Mouse (Mus musculus) CH12.LX (cell line): Measurements from ENCODE around the gene Abca1. TPM values are rescaled to one million over a fixed set of nuclear protein-coding genes. Genes with fewer than 3 reads are reported as not detected.

Experiments
- DNase-seq: peaks from one replicate; pipeline ENCODE4 v3.0.0-alpha.2; 2013; ENCODE audit errors: extremely low read depth
- H3K27ac ChIP-seq: 2 replicates; pipeline ENCODE4 v1.5.1; 2012; ENCODE audit warnings: low read depth, mild to moderate bottlenecking, control low read depth, moderate library complexity; ENCODE audit not compliant: insufficient read depth
- H3K27me3 ChIP-seq: replicated peaks from 2 replicates; pipeline ENCODE3; 2012; ENCODE audit warnings: inconsistent platforms
- H3K36me3 ChIP-seq, 2 experiments: replicated peaks in 1 of 2; 2 replicates each; pipeline versions ENCODE3 to v1.6.1; 2012; ENCODE audit warnings: inconsistent platforms in 1 of 2, low read length in 1 of 2, mild to moderate bottlenecking in 1 of 2, mixed read lengths in 1 of 2, moderate library complexity in 1 of 2; ENCODE audit not compliant: control insufficient read depth in 1 of 2, insufficient read depth in 1 of 2
- H3K4me1 ChIP-seq, 2 experiments: 2 replicates each; pipeline ENCODE4 v1.6.1; 2012; ENCODE audit warnings: inconsistent platforms in 1 of 2, moderate library complexity in 1 of 2; ENCODE audit not compliant: insufficient read depth in 2 of 2, control insufficient read depth in 1 of 2
- H3K4me2 ChIP-seq: 2 replicates; pipeline ENCODE4 v1.6.1; 2012; ENCODE audit warnings: low read depth, mild to moderate bottlenecking, control low read depth; ENCODE audit not compliant: poor library complexity, insufficient read depth, severe bottlenecking
- H3K4me3 ChIP-seq, 3 experiments: fragments of 150-350 bp in 1 of 3; sonication (generic) in 1 of 3; replicated peaks in 1 of 3; 2 replicates each; pipeline versions ENCODE3 to v1.5.1; 2011 to 2012; ENCODE audit warnings: low read depth in 2 of 3, low read length in 2 of 3, mild to moderate bottlenecking in 2 of 3, moderate library complexity in 2 of 3, control low read depth in 1 of 3, improper control_type of control experiment in 1 of 3, inconsistent platforms in 1 of 3, mixed read lengths in 1 of 3; ENCODE audit not compliant: poor library complexity in 1 of 3
- H3K79me2 ChIP-seq: replicated peaks from 2 replicates; pipeline ENCODE4 v1.6.1; 2012; ENCODE audit warnings: mild to moderate bottlenecking, moderate library complexity; ENCODE audit not compliant: control insufficient read depth, poor library complexity, insufficient read depth, severe bottlenecking; ENCODE audit errors: extremely low read depth
- H3K9ac ChIP-seq: 2 replicates; pipeline ENCODE4 v1.6.1; 2012; ENCODE audit warnings: low read depth, mild to moderate bottlenecking, control low read depth, moderate library complexity; ENCODE audit not compliant: insufficient read depth
- H3K9me3 ChIP-seq: replicated peaks from 2 replicates; pipeline ENCODE3; 2012; ENCODE audit warnings: low read length, inconsistent platforms, mixed read lengths
- CHD2 ChIP-seq: IDR thresholded peaks from 2 replicates; pipeline ENCODE4 v1.6.1; 2011; ENCODE audit warnings: low read length, improper control_type of control experiment
- CTCF ChIP-seq, 2 experiments: IDR thresholded peaks in 1 of 2; conservative IDR thresholded peaks in 1 of 2; 2 replicates each; pipeline ENCODE4 v1.5.1; 2011 to 2012; ENCODE audit warnings: low read depth in 2 of 2, low read length in 2 of 2, improper control_type of control experiment in 1 of 2, inconsistent platforms in 1 of 2, mild to moderate bottlenecking in 1 of 2, moderate library complexity in 1 of 2
- E2F4 ChIP-seq: IDR thresholded peaks from 2 replicates; pipeline ENCODE4 v1.6.1; 2011; ENCODE audit warnings: low read depth, low read length, improper control_type of control experiment; ENCODE audit not compliant: insufficient replicate concordance
- ELF1 ChIP-seq: IDR thresholded peaks from 2 replicates; pipeline ENCODE4 v1.6.1; 2014; ENCODE audit warnings: low read depth, mild to moderate bottlenecking, inconsistent platforms, low read length, improper control_type of control experiment
- ETS1 ChIP-seq: conservative IDR thresholded peaks from 2 replicates; pipeline ENCODE4 v1.6.1; 2012; ENCODE audit warnings: low read depth, mild to moderate bottlenecking, inconsistent platforms, low read length, improper control_type of control experiment, moderate library complexity
- HCFC1 ChIP-seq: IDR thresholded peaks from 2 replicates; pipeline ENCODE4 v1.6.1; 2012; ENCODE audit warnings: low read depth, mild to moderate bottlenecking, inconsistent platforms, low read length, improper control_type of control experiment
- JUND ChIP-seq: conservative IDR thresholded peaks from 2 replicates; pipeline ENCODE4 v1.6.1; 2011; ENCODE audit warnings: low read depth, low read length, improper control_type of control experiment
- KAT2A ChIP-seq: IDR thresholded peaks from 2 replicates; pipeline ENCODE4 v1.6.1; 2012; ENCODE audit warnings: low read length, improper control_type of control experiment, inconsistent platforms; ENCODE audit not compliant: insufficient replicate concordance
- MAFK ChIP-seq: IDR thresholded peaks from 2 replicates; pipeline ENCODE4 v1.6.1; 2011; ENCODE audit warnings: low read length, improper control_type of control experiment; ENCODE audit not compliant: insufficient replicate concordance
- MAZ ChIP-seq: IDR thresholded peaks from 2 replicates; pipeline ENCODE4 v1.6.1; 2012; ENCODE audit warnings: low read depth, mild to moderate bottlenecking, inconsistent platforms, low read length, improper control_type of control experiment, moderate library complexity
- MEF2A ChIP-seq: IDR thresholded peaks from 2 replicates; pipeline ENCODE4 v1.6.1; 2014; ENCODE audit warnings: low read depth, mild to moderate bottlenecking, inconsistent platforms, low read length, improper control_type of control experiment, borderline replicate concordance
- MXI1 ChIP-seq: IDR thresholded peaks from 2 replicates; pipeline ENCODE4 v1.6.1; 2011; ENCODE audit warnings: mild to moderate bottlenecking, low read depth, low read length, improper control_type of control experiment
- MYC ChIP-seq: IDR thresholded peaks from 2 replicates; pipeline ENCODE4 v1.6.1; 2011; ENCODE audit warnings: low read depth, mild to moderate bottlenecking, improper control_type of control experiment, low read length
- NRF1 ChIP-seq: IDR thresholded peaks from 2 replicates; pipeline ENCODE4 v1.6.1; 2014; ENCODE audit warnings: low read depth, mild to moderate bottlenecking, inconsistent platforms, low read length, improper control_type of control experiment, moderate library complexity
- PAX5 ChIP-seq: IDR thresholded peaks from 2 replicates; pipeline ENCODE4 v1.6.1; 2012; ENCODE audit warnings: low read length, inconsistent platforms, mixed read lengths
- RAD21 ChIP-seq: IDR thresholded peaks from 2 replicates; pipeline ENCODE4 v1.6.1; 2011; ENCODE audit warnings: low read depth, mild to moderate bottlenecking, low read length, improper control_type of control experiment, moderate library complexity
- RCOR1 ChIP-seq: conservative IDR thresholded peaks from 2 replicates; pipeline ENCODE4 v1.6.1; 2012; ENCODE audit warnings: low read depth, mild to moderate bottlenecking, inconsistent platforms, low read length, improper control_type of control experiment
- SIN3A ChIP-seq: IDR thresholded peaks from 2 replicates; pipeline ENCODE4 v1.6.1; 2012; ENCODE audit warnings: low read length, improper control_type of control experiment, inconsistent platforms
- TBP ChIP-seq: conservative IDR thresholded peaks from 2 replicates; pipeline ENCODE4 v1.6.1; 2011; ENCODE audit warnings: low read depth, low read length, improper control_type of control experiment
- TCF12 ChIP-seq: IDR thresholded peaks from 2 replicates; pipeline ENCODE4 v1.6.1; 2014; ENCODE audit warnings: low read depth, mild to moderate bottlenecking, inconsistent platforms, low read length, improper control_type of control experiment
- UBTF ChIP-seq: IDR thresholded peaks from 2 replicates; pipeline ENCODE4 v1.6.1; 2012; ENCODE audit warnings: low read depth, mild to moderate bottlenecking, inconsistent platforms, low read length, improper control_type of control experiment, moderate library complexity
- USF2 ChIP-seq: conservative IDR thresholded peaks from 2 replicates; pipeline ENCODE4 v1.6.1; 2011; ENCODE audit warnings: low read depth, low read length, improper control_type of control experiment
- ZMIZ1 ChIP-seq: IDR thresholded peaks from 2 replicates; pipeline ENCODE4 v1.6.1; 2012; ENCODE audit warnings: low read depth, mild to moderate bottlenecking, inconsistent platforms, low read length, improper control_type of control experiment
- ZNF384 ChIP-seq: IDR thresholded peaks from 2 replicates; pipeline ENCODE4 v1.6.1; 2012; ENCODE audit warnings: low read depth, low read length, improper control_type of control experiment, inconsistent platforms
- dilution Hi-C: fragments of 300-500 bp; cut with MboI; formaldehyde crosslinking; loops from 2 replicates; pipeline ENCODE4 v1.14.3; 2020; ENCODE audit warnings: low sequenced_read_pairs; ENCODE audit not compliant: extremely low pct_unique_long_range_greater_than_20kb, extremely low pct_ligation_motif_present
- in situ Hi-C: fragments of 300-500 bp; cut with MboI; formaldehyde crosslinking; loops from 3 replicates; pipeline ENCODE4 v1.14.3; 2019; ENCODE audit warnings: low sequenced_read_pairs, low pct_ligation_motif_present, low pct_unique_long_range_greater_than_20kb, mixed read lengths
- polyA plus RNA-seq: library from polyadenylated mRNA; unstranded; fragments of >175 nt; gene quantifications from 2 replicates; pipeline ENCODE4 v1.2.1, GENCODE M21; 2012; ENCODE audit warnings: low read depth; ENCODE audit not compliant: insufficient read length
- total RNA-seq, 2 experiments: library from RNA; depleted of rRNA; stranded (reverse); fragments of 300-350 nt in 1 of 2; fragments of >200 nt in 1 of 2; gene quantifications; 2 replicates each; pipeline ENCODE4 v1.2.3; 2012 to 2014

The Abca1 gene
- total and polyA plus RNA-seq, 3 experiments: 0.13 to 0.46 (median 0.35) TPM

DNA sequence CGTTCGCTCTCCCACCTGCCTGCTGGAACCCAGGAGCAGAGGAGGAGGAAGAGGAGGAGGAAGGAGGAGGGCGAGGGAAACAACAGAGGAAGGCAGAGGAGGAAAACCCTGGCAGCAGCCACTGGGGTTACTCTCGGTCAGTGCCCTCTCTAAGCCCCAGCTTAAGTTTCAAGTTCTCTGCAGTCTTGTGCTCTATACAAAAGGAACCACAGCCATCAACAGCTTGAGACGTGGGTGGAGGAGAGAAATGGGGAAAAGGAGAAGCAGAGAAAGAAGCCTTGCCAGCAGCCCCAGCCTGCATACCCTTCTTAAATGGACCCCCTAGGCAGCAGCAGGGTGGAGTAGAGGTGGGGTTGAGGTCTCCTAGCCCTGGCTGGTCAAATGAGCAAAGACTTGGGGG, 43.8 kb downstream of the Abca1 start:
- H3K27ac ChIP-seq: no peak overlapping the region
- no peaks in the 10 kb centered on the region for H3K9me3 ChIP-seq
- H3K4me3 ChIP-seq: no peak overlapping the region
- H3K9ac ChIP-seq: no peak overlapping the region
- peaks cover 0 to 31% of the 10 kb centered on the region in 2 experiments; a peak in 2 of 4 replicates for H3K4me1 ChIP-seq
- in situ Hi-C loops (loop anchor here (25.0 kb wide), 1 partner anchor 471 kb away; no protein-coding TSS in a partner anchor), dilution Hi-C loops (no loop called here)
- no peak for DNase-seq
- H3K4me2 ChIP-seq: no peak overlapping the region
- no peaks in the 10 kb centered on the region for H3K79me2 ChIP-seq
- TF ChIP-seq ZMIZ1 (no peak), NRF1 (no peak), RCOR1 (no peak), SIN3A (no peak), MEF2A (no peak), UBTF (no peak), PAX5 (no peak), RAD21 (no peak)
- no peaks in the 10 kb centered on the region for H3K36me3 ChIP-seq
- no peaks in the 10 kb centered on the region for H3K27me3 ChIP-seq

DNA sequence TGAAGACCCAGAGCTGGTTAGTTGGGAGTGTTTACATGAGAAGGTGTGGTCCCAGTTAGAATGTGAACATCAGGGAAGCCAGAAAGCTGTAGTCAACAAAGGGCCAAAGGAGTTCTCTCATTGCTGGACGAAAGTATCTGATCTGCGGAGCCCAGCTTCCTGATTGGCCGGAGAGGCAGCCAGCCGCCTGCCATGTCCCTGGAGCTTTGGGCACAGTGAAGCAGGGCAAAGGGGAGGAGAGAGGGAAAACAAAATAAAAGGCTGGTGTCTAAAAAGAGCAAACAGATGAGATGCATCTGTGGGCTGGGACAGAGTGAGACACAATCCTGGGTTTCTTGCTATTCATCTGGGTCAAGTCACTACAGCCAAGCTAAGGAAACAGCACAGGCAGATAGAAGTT, 44.3 kb downstream of the Abca1 start:
- no peak for DNase-seq
- H3K9ac ChIP-seq: no peak overlapping the region
- peaks cover 0 to 27% of the 10 kb centered on the region in 2 experiments; a peak in 2 of 4 replicates for H3K4me1 ChIP-seq
- no peak overlapping the region for H3K27ac ChIP-seq
- no peak overlapping the region for H3K4me2 ChIP-seq
- in situ Hi-C loops: loop anchor here (25.0 kb wide), 1 partner anchor 472 kb away; no protein-coding TSS in a partner anchor
- no peaks in the 10 kb centered on the region for H3K79me2 ChIP-seq
- no peaks in the 10 kb centered on the region for H3K27me3 ChIP-seq
- H3K9me3 ChIP-seq: no peaks in the 10 kb centered on the region
- H3K36me3 ChIP-seq: no peaks in the 10 kb centered on the region
- no peak for TF ChIP-seq RAD21
- TF ChIP-seq, all 38 proteins: peak for 0
- H3K4me3 ChIP-seq: no peak overlapping the region
- dilution Hi-C loops: no loop called here

DNA sequence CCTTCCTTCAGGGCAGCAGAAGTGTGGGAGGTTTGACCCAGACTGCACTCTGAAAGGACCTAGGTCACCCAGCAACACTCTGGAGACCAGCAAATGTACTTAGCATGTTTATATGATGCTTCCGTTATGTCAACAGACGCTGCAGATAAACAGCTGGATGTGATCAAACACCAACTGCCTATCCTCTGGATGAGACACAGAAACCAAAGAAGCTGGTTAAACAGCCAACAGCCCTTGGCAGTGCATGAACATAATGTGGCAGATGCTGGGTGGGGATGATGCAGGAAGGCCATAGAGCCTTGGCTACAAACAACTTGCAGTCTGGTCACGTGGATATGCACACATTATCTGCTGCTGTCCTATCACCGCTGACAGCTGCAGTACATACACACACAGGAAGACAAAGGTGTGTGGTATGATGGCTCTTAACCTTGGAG, 47.8 kb downstream of the Abca1 start:
- Histone ChIP-seq H3K4me3 (no peak overlapping the region), H3K36me3 (no peaks in the 10 kb centered on the region), H3K4me1 (peaks cover 0 to 24% of the 10 kb centered on the region in 2 experiments; a peak in 2 of 4 replicates), H3K9me3 (no peaks in the 10 kb centered on the region), H3K79me2 (no peaks in the 10 kb centered on the region), H3K4me2 (no peak overlapping the region), H3K27me3 (no peaks in the 10 kb centered on the region), H3K9ac (no peak overlapping the region), H3K27ac (no peak overlapping the region)
- in situ Hi-C loops (loop anchor here (25.0 kb wide), 1 partner anchor 475 kb away; no protein-coding TSS in a partner anchor), dilution Hi-C loops (no loop called here)
- TF ChIP-seq CHD2: no peak
- TF ChIP-seq TCF12: no peak
- TF ChIP-seq KAT2A: no peak
- TF ChIP-seq E2F4: no peak
- TF ChIP-seq HCFC1: no peak
- no peak for TF ChIP-seq ETS1
- no peak for TF ChIP-seq MAFK
- TF ChIP-seq ZMIZ1: no peak
- no peak for TF ChIP-seq ELF1
- TF ChIP-seq PAX5: no peak
- no peak for TF ChIP-seq MAZ
- no peak for TF ChIP-seq TBP
- no peak for TF ChIP-seq ZNF384
- no peak for TF ChIP-seq MEF2A
- no peak for TF ChIP-seq CTCF (conservative IDR thresholded peaks at IDR 0.05 in 1 of 2, IDR thresholded peaks at IDR 0.05 in 1 of 2; ENCODE audit: low read depth in 2 of 2, low read length in 2 of 2)
- TF ChIP-seq JUND: no peak
- TF ChIP-seq NRF1: no peak
- TF ChIP-seq MYC: no peak
- no peak for TF ChIP-seq USF2
- no peak for TF ChIP-seq MXI1
- DNase-seq: no peak
